Mouse (Mus musculus) heart, adult 18-20 months (tissue): ENCODE data around the gene Rnf144a. TPM values are rescaled to one million over a fixed set of nuclear protein-coding genes. Genes with fewer than 3 reads are reported as not detected.
A peak's percentile ranks its signal among the peaks of the same experiment; 100 is the strongest.
"Not testable (repeated sequence)": the region's sequence is repeated elsewhere in the genome, so short reads cannot be mapped to it uniquely, and the experiment has no call there.

Source experiments
- DNase-seq, 2 experiments: peaks; one replicate each; pipeline ENCODE4 v3.0.0; 2021 to 2022; ENCODE audit warnings: mixed read lengths in 1 of 2
- long read RNA-seq, 2 experiments: library from polyadenylated mRNA; stranded (forward); transcript quantifications; one replicate each; pipeline ENCODE4 v2.0.0; 2021
- total RNA-seq, 2 experiments: library from RNA; stranded (reverse); gene quantifications; 2 replicates each; pipeline ENCODE4 v1.2.3; 2021

Gene Rnf144a
- total RNA-seq = 10 to 100 TPM in 1 of 2 experiments, 1 to 10 TPM in 1; 9.7 to 12.1 TPM
- long read RNA-seq, experiment 1, full-length matches to known transcripts = 2 of 7 reads
- long read RNA-seq, experiment 1, partial matches to known transcripts = 1 of 7 reads
- long read RNA-seq, experiment 1, other reads (novel, unspliced or antisense) = 4 of 7 reads
- long read RNA-seq, experiment 2, partial matches to known transcripts = 1 of 1 reads
- long read RNA-seq, experiment 2, other reads (novel, unspliced or antisense) = 0 of 1 reads

GRCm38 (mm10) chr12:26415104-26415771 is at the start of gene Rnf144a:
Rnf144a (minus strand) TSS chr12:26415254.
- peak; percentile 91 to 97 for DNase-seq

GRCm38 (mm10) chr12:26460091-26460490 is 45.0 kb upstream of the Rnf144a start:
- peak; percentile 49 to 72 for DNase-seq

- DNase-seq = peak; percentile 79 to 87
Measured at GRCm38 (mm10) chr12:26456028-26456698, 41.1 kb upstream of the Rnf144a start, which contains the start of gene Rsad2. Rsad2 (minus strand) TSS chr12:26456452.

- DNase-seq = peak in 1 of 2 experiments; percentile 35
Measured at GRCm38 (mm10) chr12:26454682-26455081, 39.6 kb upstream of the Rnf144a start.

GRCm38 (mm10) chr12:26452951-26453350 is 37.9 kb upstream of the Rnf144a start:
- no peak for DNase-seq

- no peak for DNase-seq
Measured at GRCm38 (mm10) chr12:26451150-26451549, 36.1 kb upstream of the Rnf144a start.

DNA sequence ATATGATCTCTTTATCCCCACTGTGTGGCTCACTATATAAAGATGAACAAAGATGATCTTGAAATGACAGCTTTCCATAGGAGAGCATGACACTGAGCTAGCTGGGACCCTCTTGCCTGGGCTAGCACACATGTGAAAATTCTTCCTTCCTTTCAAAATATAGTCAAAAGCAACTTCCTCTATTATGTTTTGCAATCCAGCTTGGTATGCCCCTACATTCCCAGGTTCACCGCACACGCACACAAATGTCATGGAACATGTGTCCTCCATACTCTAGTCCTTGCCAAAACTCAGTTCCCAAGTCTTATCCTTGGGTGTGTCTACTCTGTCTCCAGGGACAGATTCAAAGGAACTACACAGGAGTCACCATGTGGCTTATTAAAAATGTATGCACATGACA is 34.4 kb upstream of the Rnf144a start:
- DNase-seq = no peak

- no peak for DNase-seq
Measured at GRCm38 (mm10) chr12:26446377-26447045, 31.5 kb upstream of the Rnf144a start.

GRCm38 (mm10) chr12:26444511-26444910 is 29.5 kb upstream of the Rnf144a start:
- DNase-seq = no peak

DNA sequence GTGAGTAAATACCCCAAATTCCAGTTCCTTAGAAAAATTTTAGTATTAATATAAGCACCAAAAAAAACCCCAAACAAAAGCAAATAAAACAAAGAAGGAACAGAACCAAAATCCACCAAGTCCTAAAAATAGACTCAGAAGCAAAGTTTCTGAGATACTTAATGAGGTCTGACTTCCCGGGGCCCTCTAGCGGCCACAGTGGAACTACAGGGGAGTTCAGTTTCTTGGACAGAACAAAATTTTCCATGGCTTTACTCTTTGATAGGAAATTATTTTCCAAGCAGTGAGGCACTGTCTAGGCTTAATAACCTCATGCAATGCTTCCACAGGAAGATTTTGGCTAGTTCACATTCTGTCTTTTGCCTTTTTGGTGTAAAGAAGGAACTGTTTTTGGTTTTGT is 29.0 kb upstream of the Rnf144a start:
- peak; percentile 81 to 96 for DNase-seq

- DNase-seq = peak in 1 of 2 experiments; percentile 53
Measured at GRCm38 (mm10) chr12:26439366-26439765, 24.3 kb upstream of the Rnf144a start.

DNA sequence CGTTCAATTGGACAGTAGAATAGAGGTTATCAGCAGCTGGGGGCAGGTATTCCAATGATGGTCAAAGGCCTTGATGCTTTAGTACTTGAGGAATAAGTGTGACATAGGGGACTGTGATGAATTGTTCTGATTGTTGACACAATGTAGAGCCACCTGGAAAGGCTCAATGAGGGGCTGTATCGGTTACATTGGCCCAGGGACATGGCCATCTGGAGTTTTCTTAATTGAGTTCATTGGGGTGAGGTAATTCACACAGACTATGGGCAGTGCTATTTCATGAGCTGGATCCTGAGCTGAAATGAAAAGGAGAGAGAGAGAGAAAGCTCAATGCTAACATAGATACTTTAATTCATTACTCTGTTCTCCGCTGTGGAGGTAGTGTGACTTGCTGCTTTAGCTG is 22.9 kb upstream of the Rnf144a start:
- no peak for DNase-seq

GRCm38 (mm10) chr12:26436334-26436733 is 21.3 kb upstream of the Rnf144a start:
- peak; percentile 69 to 80 for DNase-seq

GRCm38 (mm10) chr12:26428771-26429170 is 13.7 kb upstream of the Rnf144a start:
- not testable (repeated sequence) for DNase-seq

GRCm38 (mm10) chr12:26424841-26425240 is 9.8 kb upstream of the Rnf144a start:
- peak in 1 of 2 experiments; percentile 74 for DNase-seq

GRCm38 (mm10) chr12:26418322-26418721 is 3.3 kb upstream of the Rnf144a start:
- no peak for DNase-seq

DNA sequence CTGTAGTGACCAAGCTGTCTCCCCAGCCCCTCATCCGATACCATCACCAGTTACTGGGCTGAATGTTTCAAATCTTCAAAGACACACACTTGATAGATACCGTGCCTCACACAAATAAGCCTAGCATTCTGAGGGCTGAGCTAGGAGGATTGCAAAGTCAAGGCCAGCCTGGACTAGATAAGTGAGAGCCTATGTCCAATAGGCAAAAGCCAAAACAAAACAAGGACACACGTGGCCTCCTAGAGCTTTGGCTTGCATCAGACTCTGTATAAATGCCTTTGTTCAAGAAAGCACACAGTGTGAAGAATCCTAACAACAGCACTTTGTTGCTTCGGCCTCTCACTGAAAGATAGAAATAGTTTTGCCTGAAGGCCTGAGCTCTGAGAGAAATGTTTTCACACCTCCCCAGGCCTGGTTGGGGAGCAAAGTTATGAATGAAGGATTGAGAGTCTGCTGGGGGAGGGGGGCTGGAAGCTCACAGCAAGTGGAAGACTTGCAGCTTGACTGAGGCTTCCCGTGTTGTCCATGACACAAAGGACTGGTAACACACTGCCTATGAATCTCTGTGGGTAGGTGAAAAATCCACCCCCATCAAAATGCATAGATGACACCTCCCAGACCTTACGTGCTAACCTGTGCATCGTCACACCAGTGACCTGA is 1.7 kb upstream of the Rnf144a start:
- DNase-seq = no peak

GRCm38 (mm10) chr12:26414451-26415103 is 477 bp downstream of the Rnf144a start:
- peak; percentile 38 to 64 for DNase-seq

GRCm38 (mm10) chr12:26413961-26414411 is 1.1 kb downstream of the Rnf144a start:
- DNase-seq = peak; percentile 55 to 65

DNA sequence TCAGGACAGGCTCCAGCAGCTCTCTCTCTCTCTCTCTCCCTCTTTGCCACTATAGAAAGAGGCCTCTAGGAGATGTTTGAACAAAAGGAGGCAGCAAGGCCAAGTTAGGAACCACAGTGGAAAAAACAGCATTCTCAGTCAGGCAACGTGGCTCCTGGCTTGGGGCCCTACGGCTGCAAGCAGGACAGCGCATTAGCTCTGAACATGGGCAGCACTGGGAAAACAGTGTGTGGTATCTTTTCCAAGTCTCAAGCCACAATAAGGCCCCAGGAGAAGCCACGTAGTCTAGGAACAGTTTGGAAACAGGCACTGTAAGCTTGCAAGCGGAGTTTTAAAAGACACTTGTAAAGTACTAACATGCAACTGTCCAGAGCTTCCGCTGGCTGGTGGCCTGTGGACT is 2.3 kb downstream of the Rnf144a start:
- DNase-seq = peak; percentile 55 to 62

DNA sequence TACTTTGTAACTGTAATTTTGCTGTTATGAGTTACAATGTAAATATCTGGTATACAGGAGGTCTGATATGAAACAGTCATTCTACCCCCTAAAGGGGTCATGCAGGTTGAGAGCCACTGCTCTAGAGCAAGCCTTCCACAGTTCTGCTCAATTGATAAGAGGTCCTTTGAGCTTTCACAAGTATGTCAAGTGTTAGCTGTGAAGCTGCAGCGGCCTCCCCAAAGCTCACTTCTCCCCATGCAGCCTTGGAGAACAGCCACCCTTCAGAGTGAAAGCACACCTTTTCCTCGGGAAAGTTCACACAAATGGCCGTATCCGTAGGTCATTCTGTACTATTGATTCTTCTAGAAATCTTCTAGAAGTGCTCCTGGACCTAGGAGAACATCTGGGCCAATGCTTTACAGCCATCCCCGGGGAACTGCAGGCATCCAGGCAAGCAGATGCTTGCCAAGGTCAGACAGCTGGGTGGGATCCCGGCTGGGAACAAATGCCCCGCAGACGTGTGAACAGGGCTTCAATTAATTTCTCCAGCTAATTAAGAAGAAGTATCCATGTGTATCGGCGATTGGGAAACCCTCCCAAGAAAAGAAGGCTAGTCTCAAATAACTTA is 3.1 kb downstream of the Rnf144a start:
- DNase-seq = peak; percentile 28 to 52
